Mouse (Mus musculus) heart, embryonic 14.5 days (tissue): ENCODE measurements around the gene Lama5. TPM values are rescaled to one million over a fixed set of nuclear protein-coding genes. Genes with fewer than 3 reads are reported as not detected.
"Not testable (repeated sequence)": the region's sequence is repeated elsewhere in the genome, so short reads cannot be mapped to it uniquely, and the experiment has no call there.

ENCODE experiments used
- ATAC-seq: fragments of 200-750 bp; cut with Nextera tagmentation; 2 replicates; pipeline ENCODE4 v1.8.0; 2017; ENCODE audit warnings: low read depth, moderate TSS enrichment; ENCODE audit not compliant: insufficient number of reproducible peaks, insufficient read depth, low FRiP score
- H3K27ac ChIP-seq, 2 experiments: fragments of 200-500 bp in 1 of 2; fragments of 300-500 bp in 1 of 2; sonication (generic) in 1 of 2; replicated peaks in 1 of 2; 2 replicates each; pipeline ENCODE4 v1.5.1; 2012 to 2014; ENCODE audit warnings: low read depth in 2 of 2, low read length in 2 of 2, control low read depth in 1 of 2, mild to moderate bottlenecking in 1 of 2, mixed read lengths in 1 of 2; ENCODE audit not compliant: control insufficient read depth in 1 of 2, insufficient read depth in 1 of 2
- H3K27me3 ChIP-seq: fragments of 300-500 bp; sonication (generic); 2 replicates; pipeline ENCODE4 v1.6.1; 2014; ENCODE audit warnings: mild to moderate bottlenecking, low read length, control low read depth; ENCODE audit not compliant: control insufficient read depth, insufficient read depth
- H3K36me3 ChIP-seq: fragments of 300-500 bp; sonication (generic); 2 replicates; pipeline ENCODE4 v1.6.1; 2014; ENCODE audit warnings: mild to moderate bottlenecking, control low read depth, low read length, mixed read lengths; ENCODE audit not compliant: control insufficient read depth, insufficient read depth
- H3K4me1 ChIP-seq, 2 experiments: fragments of 200-500 bp in 1 of 2; fragments of 300-500 bp in 1 of 2; sonication (generic) in 1 of 2; 2 replicates each; pipeline ENCODE4 v1.6.1; 2012 to 2014; ENCODE audit warnings: low read length in 2 of 2, control low read depth in 1 of 2, mixed read lengths in 1 of 2; ENCODE audit not compliant: control insufficient read depth in 2 of 2, insufficient read depth in 2 of 2
- H3K4me2 ChIP-seq: fragments of 300-500 bp; sonication (generic); 2 replicates; pipeline ENCODE4 v1.6.1; 2014; ENCODE audit warnings: mild to moderate bottlenecking, low read length
- H3K4me3 ChIP-seq, 2 experiments: fragments of 200-500 bp in 1 of 2; fragments of 300-500 bp in 1 of 2; sonication (generic) in 1 of 2; 2 replicates each; pipeline ENCODE4 v1.5.1; 2012 to 2014; ENCODE audit warnings: low read length in 2 of 2, mild to moderate bottlenecking in 2 of 2, control low read depth in 1 of 2, low read depth in 1 of 2, moderate library complexity in 1 of 2; ENCODE audit not compliant: control insufficient read depth in 1 of 2, insufficient read depth in 1 of 2
- H3K9ac ChIP-seq: fragments of 300-500 bp; sonication (generic); 2 replicates; pipeline ENCODE4 v1.6.1; 2014; ENCODE audit warnings: mild to moderate bottlenecking, low read length
- H3K9me3 ChIP-seq: fragments of 300-500 bp; sonication (generic); 2 replicates; pipeline ENCODE4 v1.6.1; 2016; ENCODE audit warnings: low read length, control low read depth; ENCODE audit not compliant: control insufficient read depth
- WGBS: fragments of 180-500 bp; shearing (Covaris S2); extraction: QIAGEN DNeasy Blood & Tissue Kit; methylation state at CpG from one replicate; pipeline ENCODE4 v1.1.7; 2014; 5-methylcytosine and 5-hydroxymethylcytosine counted together
- polyA plus RNA-seq: library from polyadenylated mRNA; unstranded; fragments of >200 nt; fragmentation: Nextera tagmentation; extraction: Ambion mirVana; gene quantifications from 2 replicates; pipeline ENCODE4 v1.2.1, GENCODE M21; 2014

The Lama5 gene
- polyA plus RNA-seq, 1 experiment from 2014 or later: 32.7 TPM

DNA sequence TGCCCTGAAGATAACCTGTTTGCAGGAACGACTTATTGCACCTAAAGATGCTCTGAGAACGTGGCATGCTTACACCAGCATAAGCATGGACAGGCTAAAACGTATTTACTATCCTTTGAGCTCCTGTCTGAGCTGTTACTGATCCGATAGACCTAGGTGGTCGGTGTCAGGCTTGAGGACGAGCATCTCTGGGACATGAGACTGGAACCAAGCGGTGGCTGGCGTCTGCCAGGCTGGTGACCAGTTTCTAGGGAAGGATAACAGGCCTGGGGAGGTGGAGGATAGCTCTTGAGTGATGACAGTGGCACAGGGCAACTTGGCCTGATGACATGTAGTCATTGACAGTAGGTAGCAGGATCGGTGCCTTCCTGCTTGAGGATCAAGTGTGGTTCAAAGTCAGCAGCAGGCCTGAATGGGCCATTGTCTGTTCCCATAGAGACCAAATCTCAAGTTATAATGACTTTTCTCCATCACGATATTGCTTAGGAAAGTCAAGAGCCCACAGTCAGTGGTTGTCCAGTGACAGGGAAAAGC is 33.4 kb upstream of the Lama5 start:
- not testable (repeated sequence) for H3K9ac ChIP-seq, ATAC-seq, H3K27ac ChIP-seq, H3K27me3 ChIP-seq, H3K4me3 ChIP-seq, H3K4me2 ChIP-seq, H3K9me3 ChIP-seq
- peaks cover 59% of the 10 kb centered on the region for H3K36me3 ChIP-seq
- WGBS: 68% methylated on average over 10 of the region's 10 CpGs
- H3K4me1 ChIP-seq: peaks cover 8 to 15% of the 10 kb centered on the region in 2 experiments; a peak in 3 of 4 replicates

DNA sequence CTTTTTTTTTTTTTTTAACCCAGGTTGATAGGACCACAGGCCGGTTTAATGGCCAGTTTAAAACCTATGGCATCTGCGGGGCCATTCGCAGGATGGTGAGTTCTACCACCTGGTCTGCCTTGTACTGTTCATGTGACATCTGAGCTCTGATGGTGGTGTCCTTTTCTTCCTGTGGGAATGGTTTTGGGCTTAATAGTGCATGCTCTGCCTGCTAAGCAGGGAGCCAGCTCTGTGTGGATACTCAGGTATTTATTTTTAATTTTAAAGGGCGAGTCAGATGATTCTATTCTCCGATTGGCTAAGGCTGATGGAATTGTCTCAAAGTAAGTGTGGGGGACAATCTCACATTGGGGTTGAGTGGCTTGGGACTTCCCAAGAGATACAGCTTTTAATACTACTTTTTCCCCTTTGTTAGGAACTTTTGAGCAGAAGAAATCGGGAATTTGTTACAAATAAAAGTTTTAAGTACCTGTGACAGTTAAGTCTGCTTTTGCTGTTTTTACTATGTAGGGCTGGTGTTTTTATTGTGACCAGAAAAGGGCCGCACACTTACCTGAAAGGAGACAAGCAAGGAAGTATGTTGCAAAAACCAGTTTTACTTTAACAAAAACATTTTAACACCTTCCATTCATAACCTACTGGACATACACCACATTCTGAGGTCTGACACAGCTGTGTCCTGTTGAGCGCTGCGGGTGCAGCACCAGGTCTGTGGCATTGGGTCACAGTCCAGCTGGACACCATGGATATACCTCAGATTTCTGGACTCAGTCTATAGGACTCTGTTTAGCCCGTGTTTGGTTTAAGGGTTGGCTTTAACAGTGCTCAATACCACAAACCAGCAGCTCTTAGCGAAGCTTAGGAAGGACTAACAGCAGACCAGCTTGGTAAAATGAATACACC is 32.6 kb upstream of the Lama5 start:
- Histone ChIP-seq H3K27me3 (no peaks in the 10 kb centered on the region), H3K4me1 (peaks cover 8 to 15% of the 10 kb centered on the region in 2 experiments; a peak in 3 of 4 replicates), H3K4me3 (peak overlapping the region; percentile 77 to 85), H3K36me3 (peaks cover 51% of the 10 kb centered on the region), H3K9ac (peak overlapping the region; percentile 93), H3K9me3 (no peaks in the 10 kb centered on the region), H3K27ac (no peak overlapping the region; a peak in 1 of 4 replicates), H3K4me2 (peak overlapping the region; percentile 74)
- WGBS: 54% methylated on average over 11 of the region's 11 CpGs
- ATAC-seq: no peak

- Histone ChIP-seq H3K9me3 (no peaks in the 10 kb centered on the region), H3K9ac (peak within 1 kb of the TSS; percentile 93), H3K4me1 (peaks cover 5 to 10% of the 10 kb centered on the region in 2 experiments; a peak in 3 of 4 replicates), H3K27ac (peak within 1 kb of the TSS; percentile 93 to 97), H3K4me3 (peak within 1 kb of the TSS; percentile 77 to 85), H3K36me3 (peaks cover 41% of the 10 kb centered on the region), H3K27me3 (no peaks in the 10 kb centered on the region), H3K4me2 (peak within 1 kb of the TSS; percentile 75)
- 1% methylated on average over 33 of the region's 38 CpGs for WGBS
- ATAC-seq: peak; percentile 96
Observed at GRCm38 (mm10) chr2:180257001-180257521, 31.4 kb upstream of the Lama5 start, which contains the start of gene Rps21. Rps21 (plus strand) TSS chr2:180257377.

DNA sequence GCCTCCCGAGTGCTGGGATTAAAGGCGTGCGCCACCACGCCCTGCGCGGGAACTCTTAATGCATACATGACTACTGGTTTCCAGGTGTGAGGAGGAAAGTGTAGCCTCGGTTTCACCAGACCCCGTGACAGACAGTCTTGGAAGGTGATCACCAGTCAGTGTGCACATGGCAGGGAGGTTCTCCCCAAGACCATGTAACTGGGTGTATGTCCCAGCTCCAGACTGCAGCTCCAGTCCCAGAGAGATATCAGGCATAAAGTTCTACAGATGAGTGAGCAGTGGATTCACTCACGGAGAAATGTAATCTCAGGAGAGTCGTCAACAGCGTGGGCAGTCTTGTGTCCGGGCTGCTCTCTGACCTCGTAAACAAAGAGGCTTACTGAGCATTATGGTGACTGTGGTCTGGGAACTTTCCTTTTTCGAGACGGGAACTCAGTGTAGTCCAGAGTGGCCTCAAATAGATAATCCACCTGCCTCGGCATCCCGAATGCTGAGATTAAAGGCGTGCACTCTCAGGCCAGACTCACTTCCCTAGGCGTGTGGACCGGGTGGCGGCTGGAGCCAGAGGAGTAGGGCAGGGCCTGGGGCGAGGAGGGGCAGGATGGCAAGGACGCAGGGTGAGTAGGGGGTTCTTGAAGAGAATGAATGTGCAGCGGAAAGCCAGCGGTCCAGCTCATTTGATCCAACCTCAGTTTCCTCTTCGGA is 30.8 kb upstream of the Lama5 start:
- Histone ChIP-seq H3K36me3 (peaks cover 35% of the 10 kb centered on the region), H3K9me3 (no peaks in the 10 kb centered on the region), H3K27ac (peak overlapping the region; percentile 93 to 97), H3K27me3 (no peaks in the 10 kb centered on the region), H3K4me1 (peaks cover 5 to 10% of the 10 kb centered on the region in 2 experiments; a peak in 3 of 4 replicates), H3K4me2 (peak overlapping the region; percentile 75), H3K9ac (peak overlapping the region; percentile 79), H3K4me3 (peak overlapping the region; percentile 50 to 85)
- WGBS: 24% methylated on average over 26 of the region's 26 CpGs
- peak; percentile 46 for ATAC-seq

DNA sequence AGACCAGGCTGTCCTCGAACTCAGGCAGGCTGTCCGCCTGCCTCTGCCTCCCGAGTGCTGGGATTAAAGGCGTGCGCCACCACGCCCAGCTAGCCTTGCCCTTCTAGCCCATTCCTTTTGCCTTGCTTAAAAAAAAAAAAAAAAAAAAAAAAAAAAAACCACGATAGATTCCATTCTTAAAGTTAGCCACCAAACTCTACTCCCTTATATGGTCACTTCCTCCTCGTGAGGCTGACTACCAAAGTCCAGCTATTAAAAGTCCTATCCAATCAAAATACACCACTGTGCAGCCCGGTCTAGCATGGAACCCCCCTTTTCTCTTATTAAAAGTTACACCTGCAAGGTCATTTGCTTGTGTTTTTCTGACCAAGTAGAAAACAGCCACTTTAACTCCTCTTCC is 30.0 kb upstream of the Lama5 start:
- H3K27me3 ChIP-seq: no peaks in the 10 kb centered on the region
- no peak for ATAC-seq
- peak overlapping the region in 1 of 2 experiments; percentile 97; a peak in 2 of 4 replicates for H3K27ac ChIP-seq
- H3K4me2 ChIP-seq: peak overlapping the region; percentile 75
- H3K4me1 ChIP-seq: peaks cover 5 to 10% of the 10 kb centered on the region in 2 experiments; a peak in 3 of 4 replicates
- no peaks in the 10 kb centered on the region for H3K9me3 ChIP-seq
- H3K36me3 ChIP-seq: peaks cover 27% of the 10 kb centered on the region
- WGBS: 88% methylated on average over 9 of the region's 9 CpGs
- H3K9ac ChIP-seq: no peak overlapping the region
- no peak overlapping the region for H3K4me3 ChIP-seq

DNA sequence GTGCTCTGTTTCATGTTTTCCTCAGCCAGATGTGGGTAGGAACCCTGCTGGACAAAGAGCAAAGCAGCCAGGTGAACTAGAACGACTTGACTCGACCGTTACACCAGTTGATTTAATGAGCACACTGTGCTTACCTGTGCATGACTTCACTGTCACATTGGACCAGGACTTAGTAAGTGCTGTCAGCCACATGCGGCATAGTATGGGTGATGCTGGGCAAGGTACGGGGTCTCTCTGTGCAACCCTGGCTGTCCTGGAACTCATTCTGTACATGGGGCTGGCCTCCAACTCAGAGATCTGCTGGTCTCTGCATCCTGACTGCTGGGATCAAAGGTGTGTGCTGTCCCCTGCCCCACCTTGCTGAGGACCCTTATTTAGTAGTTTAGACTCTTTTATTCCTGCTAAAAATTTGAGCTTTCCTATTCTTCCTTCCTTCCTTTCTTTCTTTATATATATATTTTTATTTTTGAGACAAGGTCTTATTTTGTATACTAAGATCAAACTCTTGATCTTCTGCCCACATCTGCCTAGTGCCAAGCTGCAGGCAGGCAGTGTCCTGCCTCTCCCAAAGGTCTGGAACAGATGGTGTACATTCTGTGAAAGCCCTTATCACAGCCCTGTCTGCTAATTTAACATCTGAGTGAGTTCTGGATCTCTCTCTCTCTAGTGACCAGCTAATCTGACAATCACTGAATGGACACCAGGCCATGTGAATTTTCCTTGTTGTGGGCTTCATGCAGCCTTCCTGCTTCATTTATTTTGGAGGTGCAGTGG is 29.0 kb upstream of the Lama5 start:
- H3K4me1 ChIP-seq: peaks cover 5 to 10% of the 10 kb centered on the region in 2 experiments; a peak in 3 of 4 replicates
- H3K27me3 ChIP-seq: no peaks in the 10 kb centered on the region
- no peak for ATAC-seq
- no peak overlapping the region for H3K9ac ChIP-seq
- no peak overlapping the region for H3K4me3 ChIP-seq
- H3K27ac ChIP-seq: no peak overlapping the region
- peaks cover 17% of the 10 kb centered on the region for H3K36me3 ChIP-seq
- no peaks in the 10 kb centered on the region for H3K9me3 ChIP-seq
- no peak overlapping the region for H3K4me2 ChIP-seq
- 85% methylated on average over 5 of the region's 5 CpGs for WGBS
